Mouse (Mus musculus) embryonic fibroblast, embryonic 13.5 days (primary cell): Measurements from ENCODE around the gene Olfr287.

ENCODE experiments used
- CTCF ChIP-seq: IDR thresholded peaks from 2 replicates; pipeline ENCODE4 v1.5.1; 2011; ENCODE audit warnings: mild to moderate bottlenecking, control low read depth, low read length, moderate library complexity, borderline replicate concordance; ENCODE audit not compliant: insufficient read depth
- POLR2A ChIP-seq: IDR thresholded peaks from 2 replicates; pipeline ENCODE4 v1.6.1; 2011; ENCODE audit warnings: low read depth, mild to moderate bottlenecking, control low read depth, low read length, moderate library complexity

DNA sequence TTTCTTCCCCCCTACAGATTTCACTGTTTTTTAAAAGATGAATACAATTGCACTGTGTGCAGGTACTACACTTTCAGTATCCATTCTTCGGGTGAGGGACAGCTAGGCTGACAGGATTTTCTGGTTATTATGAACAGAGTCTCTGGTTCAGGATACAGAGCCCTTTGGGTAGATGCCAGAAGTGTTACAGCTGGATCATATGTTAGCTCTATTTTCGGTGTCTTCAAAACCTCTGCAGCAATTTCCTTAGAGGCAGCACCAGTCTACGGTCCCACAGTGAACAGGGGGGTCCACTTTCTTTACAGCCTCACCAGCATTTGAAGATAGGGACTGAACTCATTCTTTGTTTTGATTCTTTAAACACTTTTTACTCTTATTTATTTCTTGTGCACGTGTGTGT, 36.4 kb downstream of the Olfr287 start:
- no peak for TF ChIP-seq POLR2A
- no peak for TF ChIP-seq CTCF
